Mouse (Mus musculus) cerebellum, postnatal 10 days (tissue): ENCODE results near the gene AC134908.4.

Experiments used
- DNase-seq, 2 experiments: peaks; one replicate each; pipeline ENCODE4 v3.0.0; 2021; ENCODE audit warnings: mixed read lengths in 2 of 2

AC134908.4 gene

DNA sequence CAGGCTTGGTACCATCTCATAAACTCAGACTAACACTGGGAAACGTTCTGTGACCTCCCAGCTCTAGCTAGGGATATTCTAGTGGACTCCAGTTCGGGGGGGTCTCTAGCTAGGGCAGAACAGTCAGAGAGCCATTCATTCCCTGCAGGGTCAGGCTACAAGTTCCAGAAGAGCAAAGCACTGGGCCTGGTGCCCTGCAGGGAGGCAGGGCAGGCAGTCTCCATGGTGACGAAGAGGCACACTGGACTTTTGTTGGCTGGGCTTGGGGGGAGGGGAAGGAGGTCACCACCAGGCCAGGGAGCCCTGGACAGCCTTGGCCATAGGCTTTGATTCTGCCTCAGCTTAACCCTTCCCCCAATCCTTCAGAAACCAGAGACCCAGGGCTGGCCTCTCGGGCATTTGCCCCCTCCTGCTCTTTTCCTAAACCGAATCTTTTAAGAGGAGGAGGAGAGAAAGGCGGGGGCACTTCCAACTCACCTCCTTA lies at the start of gene AC134908.4:
TSS of gene AC134908.4 (minus strand) at position 51 of the 484 bp plus-strand sequence.
- DNase-seq, result peak in 1 of 2 experiments; percentile 67

- peak; percentile 96 to 97 for DNase-seq
These were observed 49.0 kb upstream of the AC134908.4 start, which contains the start of gene Rhot2 for GRCm38 (mm10) chr17:25844396-25844901. Rhot2 (minus strand) TSS chr17:25844851.

GRCm38 (mm10) chr17:25843636-25844395 lies 48.4 kb upstream of the AC134908.4 start:
- DNase-seq, result peak; percentile 51 to 72

- peak in 1 of 2 experiments; percentile 28 for DNase-seq
These were observed 47.7 kb upstream of the AC134908.4 start for GRCm38 (mm10) chr17:25843122-25843521.

- peak in 1 of 2 experiments; percentile 24 for DNase-seq
These were observed 47.0 kb upstream of the AC134908.4 start for GRCm38 (mm10) chr17:25842509-25842908.

- DNase-seq, result no peak
These were observed 45.8 kb upstream of the AC134908.4 start, which contains the start of gene Gm20683 for GRCm38 (mm10) chr17:25841117-25841880. Gm20683 (minus strand) TSS chr17:25841763.

DNA sequence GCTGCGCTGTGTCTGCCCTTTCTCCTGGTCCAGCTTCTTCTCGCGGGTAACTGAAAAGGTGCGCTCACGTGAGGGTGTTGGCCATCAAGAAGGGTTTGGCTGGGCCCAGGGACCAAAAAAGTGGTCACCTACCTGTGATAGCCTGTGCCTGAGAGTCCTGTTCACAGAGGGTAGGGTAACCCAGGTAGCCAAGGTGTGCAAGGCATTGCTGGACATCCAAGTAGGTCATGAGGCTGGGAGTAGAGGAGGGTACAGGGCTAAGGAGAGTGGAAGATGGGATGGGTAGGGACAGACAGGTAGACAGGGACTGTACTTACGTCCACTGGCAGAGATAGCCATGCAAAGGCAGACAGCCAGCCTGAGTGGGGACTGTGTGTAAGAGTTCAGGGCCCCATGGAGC lies 45.1 kb upstream of the AC134908.4 start:
- DNase-seq, result no peak

GRCm38 (mm10) chr17:25839455-25840235 lies 44.2 kb upstream of the AC134908.4 start:
- DNase-seq, result peak in 1 of 2 experiments; percentile 33

DNA sequence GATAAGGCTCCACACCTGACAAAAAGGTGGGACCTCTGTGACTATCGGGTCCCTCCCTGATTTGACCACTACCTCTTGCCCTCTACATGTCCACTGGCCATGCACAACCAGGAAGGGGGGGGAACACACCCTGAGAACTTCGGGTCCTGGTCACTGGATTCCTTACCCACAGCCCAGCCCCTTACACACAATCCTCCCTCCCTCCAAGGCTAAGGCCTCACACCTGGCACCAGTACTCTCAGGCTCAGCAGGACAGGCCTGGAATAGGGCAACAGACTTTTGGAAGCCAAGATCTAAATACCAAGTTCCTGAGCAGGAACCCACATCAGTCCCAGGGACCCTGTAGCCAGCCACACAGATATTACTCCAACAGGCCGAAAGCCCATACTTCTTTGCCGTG lies 43.4 kb upstream of the AC134908.4 start:
- DNase-seq, result no peak

DNA sequence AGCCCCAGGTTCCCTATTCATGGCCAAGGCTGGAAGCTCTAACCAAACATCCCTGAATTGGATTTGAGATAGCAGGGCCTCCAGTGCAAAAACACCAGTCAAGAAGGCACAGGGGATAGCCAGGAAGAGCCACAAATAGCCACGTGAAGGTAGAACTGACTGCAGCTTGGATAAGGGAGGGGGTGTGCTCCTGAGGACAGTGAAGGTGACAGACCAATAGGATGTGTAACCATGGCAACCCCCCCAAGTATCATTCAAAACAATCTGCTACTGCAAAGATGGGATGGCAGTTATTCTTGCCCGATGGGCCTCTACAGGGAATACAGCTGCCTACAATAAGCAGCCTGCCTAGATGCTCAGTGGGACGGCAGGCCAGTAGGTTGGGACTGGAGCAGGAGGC lies 42.1 kb upstream of the AC134908.4 start:
- peak; percentile 44 to 53 for DNase-seq

DNA sequence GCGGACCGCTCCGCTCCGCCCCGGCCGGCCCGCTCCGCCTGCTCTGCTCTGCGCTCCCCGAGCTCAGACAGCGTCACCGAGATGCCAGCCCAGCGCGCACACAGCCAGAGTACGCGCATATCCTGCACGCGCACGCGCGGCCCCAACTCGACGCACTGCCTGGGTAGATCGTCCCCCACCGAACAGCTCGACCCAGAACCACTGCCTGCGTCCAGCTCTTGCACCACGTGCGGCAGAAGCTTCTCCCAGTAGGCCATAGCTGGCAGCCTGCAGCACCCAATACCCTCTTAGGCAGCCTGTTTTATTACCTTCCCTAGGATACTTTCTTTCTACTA lies 41.6 kb upstream of the AC134908.4 start, which contains the start of gene Rhbdl1:
TSS of gene Rhbdl1 (minus strand) at position 220 of the 335 bp plus-strand sequence.
- peak; percentile 91 to 92 for DNase-seq

DNA sequence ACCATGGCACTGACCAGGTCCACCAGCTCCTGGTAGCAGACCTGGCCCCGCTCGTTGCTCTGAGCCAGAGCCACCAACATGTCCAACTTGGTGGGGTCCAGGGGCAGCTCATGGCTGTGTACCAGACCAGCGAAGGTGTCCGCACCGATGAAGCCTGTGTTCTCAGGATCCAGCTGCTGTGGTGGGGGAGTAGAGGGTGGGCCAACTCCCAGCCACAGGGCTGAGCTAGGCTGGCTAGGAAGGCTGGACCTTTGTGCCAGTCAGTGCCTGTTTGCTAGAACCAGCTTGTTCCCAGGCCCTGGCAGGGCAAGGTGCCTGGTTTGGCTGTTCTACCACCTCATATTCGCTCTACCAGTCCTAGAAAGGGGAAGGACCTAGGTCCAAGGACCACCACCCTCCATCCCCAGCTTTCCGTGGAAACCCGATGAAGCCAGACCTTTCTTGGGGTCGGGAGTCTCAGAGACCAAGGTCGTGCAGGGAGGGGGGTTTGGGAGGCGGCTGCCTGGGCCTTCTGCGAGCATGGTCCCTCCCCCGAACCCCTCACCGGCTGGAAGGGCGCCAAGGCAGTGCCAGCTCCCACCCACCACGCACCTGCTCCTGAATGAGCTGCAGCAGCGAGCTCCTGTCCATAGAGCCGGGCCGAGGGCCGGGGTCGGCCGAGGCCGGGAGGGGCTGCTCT lies 41.1 kb upstream of the AC134908.4 start:
- peak in 1 of 2 experiments; percentile 59 for DNase-seq

- DNase-seq, result peak in 1 of 2 experiments; percentile 33
These were observed 40.4 kb upstream of the AC134908.4 start for GRCm38 (mm10) chr17:25835816-25836215.

- DNase-seq, result no peak
These were observed 39.8 kb upstream of the AC134908.4 start for GRCm38 (mm10) chr17:25835301-25835700.

DNA sequence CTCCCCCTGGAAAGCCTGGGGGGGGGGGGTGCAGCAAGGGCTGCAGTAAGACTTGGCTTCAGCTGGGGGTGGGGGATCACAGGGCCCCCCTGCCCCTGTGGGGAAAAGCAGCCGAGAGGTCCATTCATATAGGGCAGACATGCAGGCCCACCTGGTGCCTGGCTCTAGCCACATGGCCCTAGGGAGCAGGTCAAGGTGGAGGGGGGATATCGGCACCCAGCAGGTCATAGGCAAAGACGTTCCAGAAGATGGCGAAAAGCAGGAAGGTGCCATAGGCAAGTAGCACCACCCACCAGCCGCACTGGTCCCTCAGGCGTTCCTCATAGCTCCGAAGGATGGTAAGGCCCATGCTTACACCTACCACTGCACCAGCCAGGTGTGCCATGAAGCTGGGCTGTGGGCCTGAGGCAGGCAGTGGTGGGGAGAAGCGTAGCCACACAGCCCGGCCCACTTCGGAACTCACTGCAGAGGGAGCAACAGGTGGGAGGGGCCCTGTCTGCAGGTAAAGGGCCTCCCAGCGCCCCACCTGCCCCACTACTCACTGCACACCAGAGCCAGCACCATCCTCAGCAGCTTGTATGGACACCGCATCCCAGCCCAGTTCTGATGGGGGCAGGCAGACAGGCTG lies 39.2 kb upstream of the AC134908.4 start:
- peak in 1 of 2 experiments; percentile 52 for DNase-seq

DNA sequence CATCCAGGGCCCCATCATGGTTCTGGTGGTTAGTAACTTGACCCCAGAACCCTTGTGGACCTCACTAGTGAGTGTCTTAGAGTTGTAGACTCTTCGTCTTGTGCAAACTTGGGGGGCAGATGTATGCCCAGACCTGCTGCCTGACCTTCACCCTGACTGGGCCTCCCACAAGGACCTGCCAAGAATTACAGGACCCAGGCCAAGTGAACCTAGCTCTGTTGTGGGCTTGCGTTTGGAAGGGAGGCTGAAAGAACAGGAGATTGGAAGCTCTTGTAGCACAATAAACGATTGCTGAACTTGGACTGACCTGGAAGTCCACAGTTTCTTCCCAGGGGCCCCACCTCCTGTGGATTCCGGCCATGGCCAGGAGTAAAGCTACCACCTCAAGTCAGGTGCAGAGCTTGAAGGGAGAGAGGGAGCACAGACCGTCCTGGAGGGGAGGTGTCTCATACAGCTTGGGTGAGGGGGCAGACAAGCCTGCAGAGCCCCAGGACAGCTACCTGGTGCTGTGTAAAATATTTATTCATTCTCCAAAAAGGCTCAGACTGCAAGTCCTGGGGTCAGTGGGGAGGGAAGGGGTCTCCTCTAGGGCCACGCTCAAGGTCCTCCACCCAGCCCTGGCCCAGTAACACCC lies 38.6 kb upstream of the AC134908.4 start:
- DNase-seq, result peak in 1 of 2 experiments; percentile 44

DNA sequence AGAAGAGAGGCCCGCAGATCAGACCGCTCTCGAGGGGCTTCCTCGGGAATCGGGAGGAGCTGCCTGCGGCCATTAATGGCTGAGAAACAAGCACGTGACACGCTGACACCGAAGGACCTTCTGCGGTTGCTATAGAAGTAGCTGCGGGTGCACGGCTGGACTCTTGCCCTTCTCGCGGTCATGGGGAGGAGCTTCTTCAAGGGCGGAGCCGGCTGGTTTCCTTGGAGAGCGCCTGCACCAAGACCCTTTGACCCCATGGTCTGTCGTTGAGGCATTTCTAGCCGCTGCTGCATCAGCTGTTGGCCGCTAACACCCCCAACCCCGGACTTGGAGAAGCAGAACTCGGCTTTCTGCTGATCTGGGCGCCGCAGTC lies 37.8 kb upstream of the AC134908.4 start, which contains the start of gene Stub1:
TSS of gene Stub1 (minus strand) at position 114 of the 373 bp plus-strand sequence.
- DNase-seq, result peak; percentile 94 to 95

DNA sequence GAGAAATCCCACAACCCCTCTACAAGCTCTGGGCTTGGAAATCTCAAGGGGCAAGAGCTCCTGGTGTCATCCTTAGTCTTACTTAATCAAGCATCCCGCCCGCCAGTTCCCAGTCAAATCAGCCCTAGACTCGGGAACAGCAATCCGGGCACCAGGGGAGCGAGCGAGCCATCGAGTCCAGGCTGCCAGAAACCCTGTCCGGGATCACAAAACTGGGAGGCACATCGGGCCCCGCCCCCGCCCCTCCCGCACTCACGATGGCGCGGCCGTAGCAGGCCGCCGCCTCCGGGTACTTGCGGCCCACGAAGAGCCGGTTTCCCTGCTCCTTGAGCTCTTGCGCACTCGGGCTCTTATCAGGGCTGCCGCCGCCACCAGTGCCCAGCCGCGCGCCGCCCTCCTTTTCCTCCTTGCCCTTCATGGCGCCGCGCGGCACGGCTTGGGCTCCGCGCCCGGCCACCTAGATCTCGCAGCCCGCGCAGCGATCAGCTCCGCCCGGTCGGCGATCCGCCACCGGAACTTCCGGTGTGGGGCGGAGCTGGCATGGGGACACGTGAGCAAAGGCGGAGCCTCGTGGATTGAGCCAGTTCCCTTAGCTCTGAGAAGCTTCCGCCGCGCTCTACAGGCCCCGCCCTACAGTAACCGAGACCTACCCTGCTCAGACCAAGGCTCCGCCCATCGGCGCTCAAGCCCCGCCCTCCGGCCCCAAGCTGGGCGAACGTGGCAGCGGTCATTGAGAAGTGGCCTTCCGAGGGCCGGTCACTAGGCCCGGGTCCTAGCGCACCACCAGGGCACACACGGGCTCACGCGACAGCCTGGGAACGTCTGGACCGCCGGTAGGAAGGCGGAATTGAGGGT lies 37.2 kb upstream of the AC134908.4 start:
- peak; percentile 100 for DNase-seq

GRCm38 (mm10) chr17:25831451-25832281 lies 36.2 kb upstream of the AC134908.4 start:
- peak; percentile 71 to 74 for DNase-seq
